8 mouse cellular contexts compared by ENCODE assay signal in the genomic region with DNA sequence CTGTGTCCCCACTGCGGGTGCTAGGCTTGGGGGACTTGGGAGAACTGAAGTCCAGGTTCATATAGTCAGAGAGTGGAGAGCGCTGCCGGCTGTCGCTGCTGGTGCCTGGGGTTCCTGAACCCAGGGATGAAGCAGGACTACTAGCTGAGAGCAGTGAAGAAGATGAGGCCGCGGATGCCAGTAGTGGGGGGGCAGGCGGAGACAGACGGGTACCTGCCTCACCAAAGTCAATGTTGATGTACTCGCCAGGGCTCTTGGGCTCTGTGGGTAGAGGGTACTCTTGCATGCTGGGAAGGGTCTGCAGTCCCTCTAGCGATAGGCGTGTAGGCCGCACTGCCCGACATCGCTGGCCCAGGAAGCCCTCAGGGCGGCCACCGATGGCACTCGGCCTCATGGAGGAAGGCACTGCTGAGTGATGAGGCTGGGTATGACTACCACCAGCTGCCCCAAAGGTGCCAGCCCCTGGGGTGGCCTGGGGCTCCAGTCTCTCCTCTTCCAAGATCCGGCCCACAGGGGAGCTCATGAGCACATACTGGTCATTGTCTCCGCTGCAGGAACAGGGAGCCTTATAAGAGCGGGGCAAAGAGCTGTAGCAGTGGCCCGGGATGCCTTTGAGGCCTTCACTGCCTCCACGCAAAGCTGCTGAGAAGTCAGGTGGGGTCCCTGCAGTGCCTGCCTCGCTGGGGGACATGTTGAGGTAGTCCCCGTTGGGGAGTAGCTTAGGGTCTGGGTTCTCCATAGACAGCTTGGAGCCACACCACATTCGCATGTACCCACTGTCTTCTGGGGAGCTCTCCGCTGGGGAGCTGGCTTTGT. TPM values are rescaled to one million over a fixed set of nuclear protein-coding genes. Genes with fewer than 3 reads are reported as not detected.
DNase-seq lines count a peak whose midpoint lies in the region; ATAC-seq and TF ChIP-seq lines count a peak whose summit lies in the region.

No protein-coding gene starts in this region.

- intact Hi-C loops in left cerebral cortex, postnatal 10 days (cut with DNase I) = loop anchor here (5.0 kb wide), 6 partner anchors 133 to 588 kb away; no protein-coding TSS in a partner anchor

- 0 out of 2 replicates have a peak, but pooled peaks have one; percentile 4 for TF ChIP-seq CTCF in hindbrain, postnatal 0 days (IDR thresholded peaks at IDR 0.05; ENCODE audit: low read depth)

- no peak for ATAC-seq in hindbrain, postnatal 0 days
- ATAC-seq in midbrain, embryonic 16.5 days = no peak

- H3K4me1 ChIP-seq in hindbrain, postnatal 0 days (ENCODE audit: insufficient read depth, low read length) = peaks cover 44% of the 10 kb centered on the region
- peaks cover 66% of the 10 kb centered on the region for H3K4me1 ChIP-seq in midbrain, embryonic 16.5 days (ENCODE audit: control insufficient read depth, insufficient read depth, low read length)

- H3K27me3 ChIP-seq in hindbrain, postnatal 0 days (ENCODE audit: insufficient read depth, low read length) = no peaks in the 10 kb centered on the region
- H3K27me3 ChIP-seq in midbrain, embryonic 16.5 days (ENCODE audit: control insufficient read depth, insufficient read depth, low read depth, low read length) = no peaks in the 10 kb centered on the region

- 78% methylated on average over 26 of the region's 26 CpGs for WGBS in hindbrain, postnatal 0 days
- WGBS in midbrain, embryonic 16.5 days = 72% methylated on average over 26 of the region's 26 CpGs

- H3K9me3 ChIP-seq in hindbrain, postnatal 0 days (ENCODE audit: low read length) = no peaks in the 10 kb centered on the region
- H3K9me3 ChIP-seq in midbrain, embryonic 16.5 days (replicated peaks; ENCODE audit: control insufficient read depth, low read length, poor library complexity, severe bottlenecking) = no peaks in the 10 kb centered on the region

- no peaks in the 10 kb centered on the region for H3K36me3 ChIP-seq in hindbrain, postnatal 0 days (ENCODE audit: insufficient read depth, low read length)
- H3K36me3 ChIP-seq in midbrain, embryonic 16.5 days (ENCODE audit: control insufficient read depth, insufficient read depth, low read length) = no peaks in the 10 kb centered on the region

- DNase-seq in adrenal gland, postnatal 10 days = peak; percentile 26
- no peak for DNase-seq in adrenal gland, adult 18-20 months (ENCODE audit: low spot score in 2 of 2)
- peak; percentile 25 for DNase-seq in thymus, postnatal 14 days
- DNase-seq in thymus, postnatal 25 days = no peak
- no peak for DNase-seq in hindbrain, postnatal 0 days (ENCODE audit: low spot score)
- no peak for DNase-seq in left cerebral cortex, postnatal 10 days (ENCODE audit: extremely low spot score in 1 of 2, low spot score in 2 of 2)
- no peak for DNase-seq in urinary bladder, adult 2 months (ENCODE audit: low spot score)

- peak overlapping the region; percentile 88 for H3K4me2 ChIP-seq in hindbrain, postnatal 0 days (ENCODE audit: low read depth, low read length)
- peak overlapping the region; percentile 95 for H3K4me2 ChIP-seq in midbrain, embryonic 16.5 days (ENCODE audit: low read length)

- H3K27ac ChIP-seq in hindbrain, postnatal 0 days = no peak overlapping the region
- no peak overlapping the region for H3K27ac ChIP-seq in midbrain, embryonic 16.5 days (ENCODE audit: low read length)

- H3K4me3 ChIP-seq in hindbrain, postnatal 0 days (ENCODE audit: low read length) = peak overlapping the region; percentile 78
- H3K4me3 ChIP-seq in midbrain, embryonic 16.5 days (ENCODE audit: low read depth, low read length) = peak overlapping the region; percentile 87

- H3K9ac ChIP-seq in hindbrain, postnatal 0 days (replicated peaks; ENCODE audit: low read length) = peak overlapping the region; percentile 96; the same call in 1 of the 2 replicates
- H3K9ac ChIP-seq in midbrain, embryonic 16.5 days (ENCODE audit: low read depth, low read length) = peak overlapping the region; percentile 83

RNA-seq across cellular contexts. Expression of a gene that starts 2.6 kb away (rescaled TPM):
- total RNA-seq in adrenal gland, postnatal 10 days (2021) = 10 to 100 TPM; 33.4 to 80.8 TPM
- 10 to 100 TPM; 34.3 to 52.8 TPM for total RNA-seq in adrenal gland, adult 18-20 months (2021)
- total RNA-seq in hindbrain, postnatal 0 days (2014; rRNA removed) = 42.4 and 53.2 TPM in 2 replicates
- 6.3 and 7.3 TPM in 2 replicates for polyA plus RNA-seq in hindbrain, postnatal 0 days (2015; fragmentation: Nextera tagmentation; extraction: Ambion mirVana)
- 3.8 and 5.1 TPM in 2 replicates for polyA plus RNA-seq in midbrain, embryonic 16.5 days (2015; fragmentation: Nextera tagmentation; extraction: Ambion mirVana)
- 10 to 100 TPM; 44.6 to 47.4 TPM for total RNA-seq in left cerebral cortex, postnatal 10 days (2021)
- polyA plus RNA-seq in urinary bladder, adult 2 months (2012; rRNA removed) = 8.5 and 13.4 TPM in 2 replicates

Comparison
In these comparisons a context has a peak if more than half of its experiments do, and no peak if none do; other contexts are left out.
1. DNase-seq: peak in adrenal gland, postnatal 10 days (single experiment) and thymus, postnatal 14 days (single experiment); none in adrenal gland, adult 18-20 months (0 of 2), thymus, postnatal 25 days (single experiment), hindbrain, postnatal 0 days (single experiment), left cerebral cortex, postnatal 10 days (0 of 2) and urinary bladder, adult 2 months (single experiment).